Mouse (Mus musculus) layer of hippocampus, adult 11-12 months (tissue): Measurements from ENCODE around the gene Gar1.

ENCODE experiments used
- DNase-seq: peaks from one replicate; pipeline ENCODE4 v3.0.0; 2022; ENCODE audit warnings: low spot score

The Gar1 gene

GRCm38 (mm10) chr3:129799011-129799410 is 32.2 kb downstream of the Gar1 start:
- DNase-seq, result no peak

GRCm38 (mm10) chr3:129798551-129798950 is 32.6 kb downstream of the Gar1 start:
- no peak for DNase-seq

- DNase-seq, result no peak
These were observed 33.9 kb downstream of the Gar1 start for GRCm38 (mm10) chr3:129797341-129797740.

DNA sequence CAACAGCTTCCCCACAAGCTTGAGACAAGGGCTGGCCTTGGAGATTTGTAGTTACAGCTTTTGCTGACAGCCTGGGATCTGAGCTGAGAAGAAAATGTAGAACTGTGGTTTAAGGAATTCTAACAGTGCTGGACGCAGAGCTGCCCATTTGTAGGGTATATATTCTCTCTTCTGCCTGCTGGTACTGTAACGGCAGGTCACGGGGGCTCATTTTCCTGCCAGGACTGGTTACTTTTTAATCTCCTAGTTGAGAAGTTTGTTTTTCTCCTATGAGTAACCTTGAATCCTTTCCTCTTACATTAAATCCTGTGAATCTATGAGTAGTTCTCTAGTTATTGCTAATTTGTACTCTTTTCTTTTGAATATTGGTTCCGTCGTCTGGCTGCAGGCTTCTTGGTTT is 37.4 kb downstream of the Gar1 start:
- DNase-seq, result no peak

GRCm38 (mm10) chr3:129782746-129783145 is 48.5 kb downstream of the Gar1 start:
- DNase-seq, result no peak

- no peak for DNase-seq
These were observed 49.8 kb downstream of the Gar1 start for GRCm38 (mm10) chr3:129781435-129781834.
